Mouse (Mus musculus): ENCODE measurements around the gene Mrps7. TPM values are rescaled to one million over a fixed set of nuclear protein-coding genes. Genes with fewer than 3 reads are reported as not detected.
A peak's percentile ranks its signal among the peaks of the same experiment; 100 is the strongest.

The Mrps7 gene
- polyA plus RNA-seq, 1 experiment from 2014 or later, result 82.8 TPM

DNA sequence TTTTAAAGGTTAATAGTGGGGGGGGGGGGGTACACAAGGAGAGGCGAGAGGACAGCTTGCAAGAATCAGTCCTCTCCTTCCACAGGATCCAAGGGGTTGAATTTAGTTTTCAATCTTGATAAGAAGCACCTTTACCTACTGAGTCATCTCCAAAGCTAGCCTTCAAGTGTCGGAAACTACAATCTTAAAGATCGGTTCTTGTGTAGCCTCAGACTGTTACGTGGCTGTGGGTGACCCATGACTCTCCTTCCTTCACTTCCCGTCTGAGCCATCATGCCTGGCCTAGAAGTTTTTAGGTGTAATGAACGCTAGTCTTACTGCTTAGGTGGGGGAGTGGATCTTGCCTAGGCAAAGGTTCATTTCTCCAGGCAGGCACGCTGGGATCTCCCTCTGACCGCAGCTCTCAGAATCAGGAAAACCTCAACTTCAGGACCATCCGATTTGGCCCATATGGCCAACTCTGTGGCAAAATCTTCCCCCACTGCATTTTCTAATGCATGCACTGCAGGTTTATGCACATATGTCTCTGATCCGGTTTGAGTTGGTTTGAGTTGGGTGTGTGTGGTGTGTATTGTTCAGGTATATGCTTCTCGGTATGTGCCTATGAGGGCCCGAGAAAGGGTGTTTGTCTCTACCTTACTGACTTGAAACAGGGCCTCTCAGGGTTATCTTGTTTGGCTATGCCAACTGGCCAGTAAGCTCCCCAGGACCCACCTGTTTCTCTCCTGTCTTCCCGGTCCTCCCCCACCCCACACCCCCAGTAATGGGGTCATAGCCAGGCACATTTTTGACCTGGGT lies 26.2 kb downstream of the Mrps7 start:
- DNase-seq (ENCODE audit: low spot score), result no peak
- peaks cover 6% of the 10 kb centered on the region; the same call in 1 of the 2 replicates for H3K4me1 ChIP-seq (ENCODE audit: control insufficient read depth, insufficient read depth, low read length)
- 83% methylated on average over 13 of the region's 13 CpGs for WGBS
- no peak overlapping the region for H3K9ac ChIP-seq (ENCODE audit: low read depth, low read length)
- no peaks in the 10 kb centered on the region for H3K36me3 ChIP-seq (ENCODE audit: control insufficient read depth, insufficient read depth, low read length)
- H3K4me2 ChIP-seq (ENCODE audit: low read depth, low read length), result no peak overlapping the region
- H3K27ac ChIP-seq (replicated peaks; ENCODE audit: low read depth, low read length), result no peak overlapping the region
- no peaks in the 10 kb centered on the region for H3K27me3 ChIP-seq (replicated peaks; ENCODE audit: control insufficient read depth, insufficient read depth, low read length)
- no peaks in the 10 kb centered on the region for H3K9me3 ChIP-seq (ENCODE audit: control insufficient read depth, low read length)
- no peak overlapping the region for H3K4me3 ChIP-seq (ENCODE audit: low read depth, low read length)
- ATAC-seq (ENCODE audit: low read depth), result no peak

DNA sequence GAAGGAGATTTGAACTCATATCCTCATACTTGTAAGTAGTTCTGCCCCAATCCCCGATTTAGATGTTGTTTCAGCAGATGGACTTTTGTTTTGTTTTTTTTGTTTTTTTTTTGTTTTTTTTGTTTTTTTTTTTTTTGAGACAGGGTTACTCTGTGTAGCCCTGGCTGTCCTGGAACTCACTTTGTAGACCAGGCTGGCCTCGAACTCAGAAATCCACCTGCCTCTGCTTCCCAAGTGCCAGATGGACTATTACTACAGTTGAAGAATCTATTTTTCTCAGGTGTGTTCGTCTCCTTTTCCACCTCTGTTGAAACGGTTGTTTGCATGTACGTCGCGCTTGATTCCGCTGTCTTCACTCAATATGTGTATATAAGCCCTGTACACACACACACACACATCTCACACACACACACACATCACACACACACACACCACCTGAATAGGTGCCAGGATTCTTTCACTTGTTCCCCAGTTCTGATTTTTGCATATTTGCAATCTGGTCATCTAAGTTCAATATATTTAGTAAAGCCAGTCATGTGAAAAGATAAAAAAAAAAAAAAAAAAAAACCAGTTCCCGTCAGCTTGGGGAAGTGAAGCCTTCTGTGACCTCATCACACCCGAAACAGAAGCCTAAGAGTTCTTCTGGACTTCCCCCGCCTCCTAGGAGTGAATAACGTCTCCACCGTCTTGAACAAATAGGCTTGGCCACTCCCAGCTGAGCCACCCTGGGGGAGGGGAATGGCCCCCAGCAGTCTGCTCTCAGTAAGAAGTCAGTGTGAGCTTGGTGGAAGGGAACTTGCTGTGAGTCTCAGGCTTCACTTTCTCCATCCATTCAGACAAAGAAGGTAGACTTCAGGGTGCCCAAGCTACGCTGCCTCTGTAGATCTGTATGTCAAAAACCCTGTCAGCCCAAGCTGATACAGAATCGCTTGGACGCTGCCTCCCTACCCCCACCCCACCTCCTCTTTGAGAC lies 27.1 kb downstream of the Mrps7 start:
- WGBS, result 47% methylated on average over 16 of the region's 16 CpGs
- no peaks in the 10 kb centered on the region for H3K27me3 ChIP-seq (replicated peaks; ENCODE audit: control insufficient read depth, insufficient read depth, low read length)
- H3K4me3 ChIP-seq (ENCODE audit: low read depth, low read length), result no peak overlapping the region
- no peak for ATAC-seq (ENCODE audit: low read depth)
- H3K9ac ChIP-seq (ENCODE audit: low read depth, low read length), result no peak overlapping the region
- DNase-seq (ENCODE audit: low spot score), result peak; percentile 41
- no peaks in the 10 kb centered on the region for H3K9me3 ChIP-seq (ENCODE audit: control insufficient read depth, low read length)
- peaks cover 6% of the 10 kb centered on the region; the same call in 1 of the 2 replicates for H3K4me1 ChIP-seq (ENCODE audit: control insufficient read depth, insufficient read depth, low read length)
- H3K4me2 ChIP-seq (ENCODE audit: low read depth, low read length), result no peak overlapping the region
- no peak overlapping the region for H3K27ac ChIP-seq (replicated peaks; ENCODE audit: low read depth, low read length)
- H3K36me3 ChIP-seq (ENCODE audit: control insufficient read depth, insufficient read depth, low read length), result no peaks in the 10 kb centered on the region

DNA sequence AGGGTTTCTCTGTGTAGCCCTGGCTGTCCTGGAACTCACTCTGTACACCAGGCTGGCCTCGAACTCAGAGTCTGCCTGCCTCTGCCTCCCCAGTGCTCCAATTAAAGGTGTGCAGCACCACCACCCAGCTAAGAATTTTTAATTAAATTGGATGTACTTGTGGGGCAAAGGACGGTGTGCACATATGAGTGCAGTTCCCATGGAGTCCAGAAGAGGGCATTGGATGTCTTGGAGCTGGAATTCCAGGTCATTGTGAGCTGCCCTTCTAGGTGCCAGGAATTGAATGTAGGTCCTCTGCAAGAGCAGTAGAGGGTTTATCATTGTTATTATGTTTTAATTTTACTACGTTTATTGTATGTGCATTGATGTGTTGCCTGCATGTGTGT lies 27.8 kb downstream of the Mrps7 start:
- Histone ChIP-seq H3K9me3 (ENCODE audit: control insufficient read depth, low read length) (no peaks in the 10 kb centered on the region), H3K36me3 (ENCODE audit: control insufficient read depth, insufficient read depth, low read length) (no peaks in the 10 kb centered on the region), H3K4me1 (ENCODE audit: control insufficient read depth, insufficient read depth, low read length) (peaks cover 6% of the 10 kb centered on the region; the same call in 1 of the 2 replicates), H3K9ac (ENCODE audit: low read depth, low read length) (no peak overlapping the region), H3K27ac (replicated peaks; ENCODE audit: low read depth, low read length) (no peak overlapping the region), H3K27me3 (replicated peaks; ENCODE audit: control insufficient read depth, insufficient read depth, low read length) (no peaks in the 10 kb centered on the region), H3K4me3 (ENCODE audit: low read depth, low read length) (no peak overlapping the region), H3K4me2 (ENCODE audit: low read depth, low read length) (no peak overlapping the region)
- ATAC-seq (ENCODE audit: low read depth), result no peak
- 28% methylated on average over 3 of the region's 3 CpGs for WGBS
- no peak for DNase-seq (ENCODE audit: low spot score)

GRCm38 (mm10) chr11:115632247-115632646 lies 28.5 kb downstream of the Mrps7 start:
- no peak for ATAC-seq (ENCODE audit: low read depth)
- Histone ChIP-seq H3K27ac (replicated peaks; ENCODE audit: low read depth, low read length) (no peak overlapping the region), H3K9ac (ENCODE audit: low read depth, low read length) (no peak overlapping the region), H3K27me3 (replicated peaks; ENCODE audit: control insufficient read depth, insufficient read depth, low read length) (no peaks in the 10 kb centered on the region), H3K4me3 (ENCODE audit: low read depth, low read length) (no peak overlapping the region), H3K36me3 (ENCODE audit: control insufficient read depth, insufficient read depth, low read length) (no peaks in the 10 kb centered on the region), H3K4me1 (ENCODE audit: control insufficient read depth, insufficient read depth, low read length) (peaks cover 1% of the 10 kb centered on the region; the same call in 1 of the 2 replicates), H3K9me3 (ENCODE audit: control insufficient read depth, low read length) (no peaks in the 10 kb centered on the region), H3K4me2 (ENCODE audit: low read depth, low read length) (no peak overlapping the region)
- 68% methylated on average over 7 of the region's 7 CpGs for WGBS
- no peak for DNase-seq (ENCODE audit: low spot score)

- Histone ChIP-seq H3K36me3 (ENCODE audit: control insufficient read depth, insufficient read depth, low read length) (no peaks in the 10 kb centered on the region), H3K27ac (replicated peaks; ENCODE audit: low read depth, low read length) (no peak overlapping the region), H3K9ac (ENCODE audit: low read depth, low read length) (no peak overlapping the region), H3K9me3 (ENCODE audit: control insufficient read depth, low read length) (no peaks in the 10 kb centered on the region), H3K4me2 (ENCODE audit: low read depth, low read length) (no peak overlapping the region), H3K4me3 (ENCODE audit: low read depth, low read length) (no peak overlapping the region), H3K27me3 (replicated peaks; ENCODE audit: control insufficient read depth, insufficient read depth, low read length) (no peaks in the 10 kb centered on the region), H3K4me1 (ENCODE audit: control insufficient read depth, insufficient read depth, low read length) (no peaks in the 10 kb centered on the region)
- DNase-seq (ENCODE audit: low spot score), result no peak
- WGBS, result 85% methylated on average over 10 of the region's 10 CpGs
- no peak for ATAC-seq (ENCODE audit: low read depth)
Measured at GRCm38 (mm10) chr11:115632862-115633261, 29.1 kb downstream of the Mrps7 start.

- 50% methylated on average over 3 of the region's 4 CpGs for WGBS
- no peaks in the 10 kb centered on the region for H3K27me3 ChIP-seq (replicated peaks; ENCODE audit: control insufficient read depth, insufficient read depth, low read length)
- no peak overlapping the region for H3K27ac ChIP-seq (replicated peaks; ENCODE audit: low read depth, low read length)
- no peaks in the 10 kb centered on the region for H3K4me1 ChIP-seq (ENCODE audit: control insufficient read depth, insufficient read depth, low read length)
- no peaks in the 10 kb centered on the region for H3K9me3 ChIP-seq (ENCODE audit: control insufficient read depth, low read length)
- peak; percentile 32 for DNase-seq (ENCODE audit: low spot score)
- H3K4me2 ChIP-seq (ENCODE audit: low read depth, low read length), result no peak overlapping the region
- H3K4me3 ChIP-seq (ENCODE audit: low read depth, low read length), result no peak overlapping the region
- no peak overlapping the region for H3K9ac ChIP-seq (ENCODE audit: low read depth, low read length)
- no peaks in the 10 kb centered on the region for H3K36me3 ChIP-seq (ENCODE audit: control insufficient read depth, insufficient read depth, low read length)
- peak; percentile 62; the same call in 1 of the 2 replicates for ATAC-seq (ENCODE audit: low read depth)
Measured at GRCm38 (mm10) chr11:115634109-115634508, 30.4 kb downstream of the Mrps7 start.

- WGBS, result 84% methylated on average over 8 of the region's 8 CpGs
Measured at GRCm38 (mm10) chr11:115635041-115635440, 31.3 kb downstream of the Mrps7 start.

DNA sequence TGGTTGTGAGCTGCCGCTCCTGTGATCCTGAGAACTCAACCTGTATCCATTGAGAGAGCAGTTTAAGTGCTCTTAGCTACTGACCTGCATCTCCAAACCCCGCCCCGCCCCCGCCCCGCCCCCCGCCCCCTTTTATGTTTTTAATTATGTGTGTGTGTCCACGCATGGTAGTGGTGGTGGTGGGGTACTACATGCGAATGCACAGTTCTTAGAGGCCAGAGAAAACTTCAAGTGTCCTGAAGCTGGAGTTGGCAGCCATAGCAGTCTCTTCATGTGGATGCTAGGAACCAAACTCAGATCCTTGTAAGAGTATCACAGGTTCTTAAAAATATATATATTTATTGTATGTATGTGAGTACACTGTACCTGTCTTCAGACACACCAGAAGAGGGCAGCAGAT lies 31.8 kb downstream of the Mrps7 start:
- Histone ChIP-seq H3K36me3 (ENCODE audit: control insufficient read depth, insufficient read depth, low read length) (no peaks in the 10 kb centered on the region), H3K27ac (replicated peaks; ENCODE audit: low read depth, low read length) (no peak overlapping the region), H3K9ac (ENCODE audit: low read depth, low read length) (no peak overlapping the region), H3K27me3 (replicated peaks; ENCODE audit: control insufficient read depth, insufficient read depth, low read length) (no peaks in the 10 kb centered on the region), H3K4me3 (ENCODE audit: low read depth, low read length) (no peak overlapping the region), H3K4me1 (ENCODE audit: control insufficient read depth, insufficient read depth, low read length) (no peaks in the 10 kb centered on the region), H3K9me3 (ENCODE audit: control insufficient read depth, low read length) (no peaks in the 10 kb centered on the region), H3K4me2 (ENCODE audit: low read depth, low read length) (no peak overlapping the region)
- ATAC-seq (ENCODE audit: low read depth) (no peak), DNase-seq (ENCODE audit: low spot score) (no peak)
- 68% methylated on average over 8 of the region's 8 CpGs for WGBS

More at GRCm38 (mm10) chr11:115635041-115635440, 31.3 kb downstream of the Mrps7 start:
- Histone ChIP-seq H3K9me3 (ENCODE audit: control insufficient read depth, low read length) (no peaks in the 10 kb centered on the region), H3K4me1 (ENCODE audit: control insufficient read depth, insufficient read depth, low read length) (no peaks in the 10 kb centered on the region), H3K4me2 (ENCODE audit: low read depth, low read length) (no peak overlapping the region), H3K27ac (replicated peaks; ENCODE audit: low read depth, low read length) (no peak overlapping the region), H3K27me3 (replicated peaks; ENCODE audit: control insufficient read depth, insufficient read depth, low read length) (no peaks in the 10 kb centered on the region), H3K36me3 (ENCODE audit: control insufficient read depth, insufficient read depth, low read length) (no peaks in the 10 kb centered on the region), H3K9ac (ENCODE audit: low read depth, low read length) (no peak overlapping the region), H3K4me3 (ENCODE audit: low read depth, low read length) (no peak overlapping the region)
- DNase-seq (ENCODE audit: low spot score) (no peak), ATAC-seq (ENCODE audit: low read depth) (no peak)

Measured in embryonic facial prominence, embryonic 14.5 days (tissue).